Mouse (Mus musculus) adrenal gland, postnatal 10 days (tissue): ENCODE data around the gene Hspa1l. TPM values are rescaled to one million over a fixed set of nuclear protein-coding genes. Genes with fewer than 3 reads are reported as not detected.
"Not testable (repeated sequence)": the region's sequence is repeated elsewhere in the genome, so short reads cannot be mapped to it uniquely, and the experiment has no call there.

Experiments
- DNase-seq: peaks from one replicate; pipeline ENCODE4 v3.0.0; 2021; ENCODE audit warnings: mixed read lengths
- total RNA-seq, 2 experiments: library from RNA; stranded (reverse); gene quantifications; 2 replicates each; pipeline ENCODE4 v1.2.3; 2021

Hspa1l gene
- total RNA-seq, 2 experiments from 2014 or later: 0.75 to 1.4 TPM

DNA sequence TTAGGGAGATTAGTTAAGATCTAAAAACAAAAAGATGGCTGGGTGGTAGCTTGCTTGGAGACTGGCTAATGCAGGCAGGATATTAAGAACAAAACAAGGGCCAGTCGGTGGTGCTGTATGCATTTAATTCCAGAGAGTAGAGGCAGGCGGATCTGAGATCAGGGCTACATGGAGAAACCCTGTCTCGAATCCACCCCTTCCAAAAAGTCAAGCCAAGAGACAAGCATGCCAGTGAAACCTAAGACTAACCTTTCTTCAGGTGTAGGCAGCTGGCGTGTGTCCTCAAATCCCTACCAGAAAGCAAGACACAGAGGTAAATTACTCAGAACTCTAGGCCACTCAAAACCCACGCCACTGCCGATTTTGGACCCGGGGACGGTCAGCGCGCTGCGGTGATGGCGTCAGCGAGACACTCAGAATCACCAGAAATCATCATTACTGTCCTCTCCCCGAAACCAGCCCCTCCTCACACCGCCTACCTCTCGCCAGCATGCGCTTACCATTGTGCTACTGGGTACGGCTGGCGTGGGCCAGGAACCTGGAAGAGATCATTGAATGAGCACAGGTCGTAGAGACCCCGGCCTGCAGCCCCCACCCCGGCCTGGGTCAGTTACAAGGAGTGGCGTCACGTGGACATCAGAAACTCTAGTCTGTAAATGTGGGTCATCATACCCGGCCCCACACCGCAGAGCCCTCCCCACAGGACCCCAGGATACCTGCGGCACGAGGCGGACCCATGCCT, 20.7 kb upstream of the Hspa1l start:
- DNase-seq: no peak

GRCm38 (mm10) chr17:34952378-34953040, 20.0 kb upstream of the Hspa1l start:
- DNase-seq: peak; percentile 88

- no peak for DNase-seq
Observed at GRCm38 (mm10) chr17:34953258-34953657, 19.2 kb upstream of the Hspa1l start.

GRCm38 (mm10) chr17:34953904-34954303, 18.6 kb upstream of the Hspa1l start:
- DNase-seq: no peak

- no peak for DNase-seq
Observed at GRCm38 (mm10) chr17:34954831-34955230, 17.7 kb upstream of the Hspa1l start.

DNA sequence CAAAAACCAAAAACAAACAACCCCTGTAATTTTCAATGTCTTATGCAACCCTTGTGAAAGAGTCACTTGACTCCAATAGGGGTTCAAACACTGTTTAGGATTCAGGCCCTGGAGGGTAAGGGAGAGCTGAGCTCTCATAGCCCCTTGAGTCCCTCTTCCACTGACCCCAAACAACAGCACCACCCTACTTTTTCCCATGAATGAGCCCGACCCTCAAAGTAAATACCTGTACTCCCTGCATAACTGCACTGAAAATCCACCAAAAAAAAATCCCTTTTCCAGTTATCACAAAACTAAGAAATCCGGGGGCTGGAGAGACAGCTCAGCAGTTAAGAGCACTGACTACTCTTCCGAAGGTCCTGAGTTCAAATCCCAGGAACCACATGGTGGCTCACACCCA, 16.6 kb upstream of the Hspa1l start:
- no peak for DNase-seq

DNA sequence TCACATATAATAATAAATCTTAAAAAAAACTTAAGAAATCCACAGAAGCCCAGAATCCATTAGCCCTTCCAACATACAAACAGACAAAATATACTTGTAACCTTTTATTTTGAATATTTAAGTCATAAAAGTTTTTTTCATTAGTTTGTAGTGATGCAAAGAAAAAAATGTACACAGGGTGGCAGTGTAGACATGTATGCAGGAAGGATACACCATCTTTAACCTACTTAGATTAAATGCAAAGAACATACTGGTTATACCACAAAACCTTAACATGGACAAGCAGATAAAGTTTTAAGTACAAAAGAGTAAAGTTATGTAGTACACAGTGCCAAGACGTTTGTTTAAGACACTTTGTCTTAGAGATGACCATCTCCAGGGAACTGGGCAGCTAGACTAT, 16.2 kb upstream of the Hspa1l start:
- no peak for DNase-seq

- not testable (repeated sequence) for DNase-seq
Observed at GRCm38 (mm10) chr17:34957291-34957690, 15.2 kb upstream of the Hspa1l start.

DNA sequence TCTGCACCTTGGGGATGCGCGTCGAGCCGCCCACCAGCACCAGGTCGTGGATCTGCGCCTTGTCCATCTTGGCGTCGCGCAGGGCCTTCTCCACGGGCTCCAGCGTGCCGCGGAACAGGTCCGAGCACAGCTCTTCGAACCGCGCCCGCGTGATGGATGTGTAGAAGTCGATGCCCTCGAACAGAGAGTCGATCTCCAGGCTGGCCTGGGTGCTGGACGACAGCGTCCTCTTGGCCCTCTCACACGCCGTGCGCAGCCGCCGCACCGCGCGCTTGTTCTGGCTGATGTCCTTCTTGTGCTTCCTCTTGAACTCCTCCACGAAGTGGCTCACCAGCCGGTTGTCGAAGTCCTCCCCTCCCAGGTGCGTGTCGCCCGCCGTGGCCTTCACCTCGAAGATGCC, 14.5 kb upstream of the Hspa1l start:
- not testable (repeated sequence) for DNase-seq

DNA sequence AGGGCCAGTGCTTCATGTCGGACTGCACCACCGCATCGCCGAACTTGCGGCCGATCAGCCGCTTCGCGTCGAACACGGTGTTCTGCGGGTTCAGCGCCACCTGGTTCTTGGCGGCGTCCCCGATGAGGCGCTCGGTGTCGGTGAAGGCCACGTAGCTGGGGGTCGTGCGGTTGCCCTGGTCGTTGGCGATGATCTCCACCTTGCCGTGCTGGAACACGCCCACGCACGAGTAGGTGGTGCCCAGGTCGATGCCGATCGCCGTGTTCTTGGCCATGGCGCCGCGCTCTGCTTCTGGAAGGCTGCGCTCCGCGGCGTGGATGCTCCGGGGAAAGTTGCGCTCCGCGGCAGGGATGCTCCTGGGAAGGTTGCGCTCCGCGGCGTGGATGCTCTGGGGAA, 13.8 kb upstream of the Hspa1l start:
- DNase-seq: not testable (repeated sequence)

DNA sequence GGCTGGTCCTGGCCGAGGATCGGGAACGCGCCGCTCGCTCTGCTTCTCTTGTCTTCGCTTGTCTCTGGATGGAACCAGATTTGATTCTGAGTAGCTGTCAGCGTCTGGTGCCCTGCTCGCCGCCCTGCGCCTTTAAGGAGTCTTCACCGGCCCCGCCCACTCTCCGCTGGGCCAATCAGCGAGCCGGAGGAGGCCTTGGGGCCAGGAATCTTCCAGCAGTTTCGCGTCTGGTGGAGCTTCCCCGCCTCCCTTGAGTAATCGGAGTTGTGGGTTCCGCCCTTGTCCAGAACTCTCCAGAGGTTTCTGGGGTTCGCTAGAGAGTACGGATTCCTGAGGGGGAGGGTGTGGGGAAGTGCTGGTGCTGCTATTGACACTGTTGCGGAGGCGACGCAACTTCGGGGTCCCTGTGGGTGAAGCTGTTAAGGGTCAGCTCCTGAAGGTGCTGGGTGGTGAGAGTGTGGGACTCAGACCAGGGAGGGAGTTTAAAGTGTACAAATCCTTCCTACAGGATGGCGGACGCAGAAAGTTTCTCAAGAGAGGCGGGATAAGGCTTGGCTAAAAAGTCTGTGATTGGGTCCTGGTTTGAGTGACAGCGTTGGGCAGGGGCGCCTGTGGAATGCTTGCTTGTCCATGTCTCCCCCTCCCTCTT, 13.2 kb upstream of the Hspa1l start, which contains the start of gene Hspa1b:
Gene Hspa1b, minus strand, starts transcription at position 109 of the 649 bp plus-strand sequence.
- peak; percentile 87 for DNase-seq

GRCm38 (mm10) chr17:34959881-34960515, 12.5 kb upstream of the Hspa1l start:
- DNase-seq: peak; percentile 53

DNA sequence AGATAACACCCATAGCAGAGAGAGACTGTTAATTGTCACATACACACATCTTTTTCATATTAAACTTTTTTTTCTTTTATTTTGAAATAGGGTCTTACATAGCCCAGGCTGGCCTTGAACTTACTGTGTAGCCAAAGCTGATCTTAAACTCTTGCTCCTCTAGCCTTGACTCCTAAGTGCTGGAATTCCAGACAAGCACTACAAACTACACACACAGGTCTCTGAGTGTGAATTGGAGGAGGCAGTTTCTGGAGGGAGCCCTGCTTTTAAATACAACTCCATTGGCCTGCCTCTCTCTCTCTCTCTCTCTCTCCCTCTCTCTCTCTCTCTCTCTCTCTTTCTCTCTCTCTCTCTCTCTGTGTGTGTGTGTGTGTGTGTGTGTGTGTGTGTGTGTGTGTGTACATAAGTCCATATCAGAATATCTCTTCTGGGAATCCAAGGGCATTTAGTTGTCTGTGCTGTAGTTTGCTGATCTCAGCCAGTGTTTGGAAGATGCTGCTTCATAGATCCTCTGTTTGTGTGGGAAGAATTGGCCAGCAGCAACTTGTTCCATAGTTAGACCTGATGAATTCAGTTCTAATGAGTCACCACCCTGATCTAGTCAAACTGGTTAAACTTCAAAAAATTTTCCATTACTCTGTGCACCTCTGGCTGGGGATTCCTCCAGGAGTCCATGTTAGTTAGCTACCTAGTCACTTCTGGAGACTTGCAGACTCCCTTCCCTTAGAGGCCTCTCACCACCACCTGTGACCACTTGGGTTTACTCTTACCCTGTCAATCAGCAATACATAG, 11.6 kb upstream of the Hspa1l start:
- DNase-seq: no peak

GRCm38 (mm10) chr17:34962125-34962524, 10.4 kb upstream of the Hspa1l start:
- no peak for DNase-seq

DNA sequence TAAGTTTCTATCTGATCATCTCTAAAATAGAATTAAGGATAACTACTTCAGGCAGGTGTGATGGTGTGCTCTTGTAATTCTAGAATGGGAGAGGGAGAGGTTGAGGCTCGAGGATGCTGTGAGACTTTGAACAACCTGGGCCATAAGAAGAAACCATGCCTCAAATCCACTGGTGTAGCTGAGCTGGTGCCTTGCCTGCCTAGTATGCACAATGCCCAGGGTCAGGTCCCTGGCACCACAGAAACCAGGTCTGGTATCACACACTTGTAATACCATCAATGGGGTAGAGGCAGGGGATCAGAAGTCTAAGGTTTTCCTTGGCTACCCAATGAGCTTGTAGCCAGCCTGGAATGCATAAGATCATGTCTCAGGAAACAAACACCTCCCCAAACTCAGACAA, 9.7 kb upstream of the Hspa1l start:
- no peak for DNase-seq

- DNase-seq: no peak
Observed at GRCm38 (mm10) chr17:34964640-34965049, 7.9 kb upstream of the Hspa1l start.

GRCm38 (mm10) chr17:34965627-34966026, 6.9 kb upstream of the Hspa1l start:
- DNase-seq: no peak

GRCm38 (mm10) chr17:34969822-34970221, 2.7 kb upstream of the Hspa1l start, which contains the start of gene Gm20481:
TSS of gene Gm20481 (plus strand) at chr17:34969912.
- DNase-seq: not testable (repeated sequence)

- DNase-seq: not testable (repeated sequence)
Observed at GRCm38 (mm10) chr17:34970850-34971249, 1.7 kb upstream of the Hspa1l start.

DNA sequence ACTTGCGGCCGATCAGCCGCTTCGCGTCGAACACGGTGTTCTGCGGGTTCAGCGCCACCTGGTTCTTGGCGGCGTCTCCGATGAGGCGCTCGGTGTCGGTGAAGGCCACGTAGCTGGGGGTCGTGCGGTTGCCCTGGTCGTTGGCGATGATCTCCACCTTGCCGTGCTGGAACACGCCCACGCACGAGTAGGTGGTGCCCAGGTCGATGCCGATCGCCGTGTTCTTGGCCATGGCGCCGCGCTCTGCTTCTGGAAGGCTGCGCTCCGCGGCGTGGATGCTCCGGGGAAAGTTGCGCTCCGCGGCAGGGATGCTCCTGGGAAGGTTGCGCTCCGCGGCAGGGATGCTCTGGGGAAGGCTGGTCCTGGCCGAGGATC, 822 bp upstream of the Hspa1l start:
- DNase-seq: not testable (repeated sequence)

GRCm38 (mm10) chr17:34975581-34976492, 3.3 kb downstream of the Hspa1l start:
- peak; percentile 47 for DNase-seq
